Mouse (Mus musculus) kidney, embryonic 16.5 days (tissue): Measurements from ENCODE around the gene Pgc. TPM values are rescaled to one million over a fixed set of nuclear protein-coding genes. Genes with fewer than 3 reads are reported as not detected.

Source experiments
- ATAC-seq: fragments of 200-750 bp; cut with Nextera tagmentation; 2 replicates; pipeline ENCODE4 v1.8.0; 2017; ENCODE audit warnings: moderate TSS enrichment; ENCODE audit not compliant: low FRiP score, low TSS enrichment
- H3K27ac ChIP-seq: fragments of 300-500 bp; sonication (generic); 2 replicates; pipeline ENCODE4 v1.5.1; 2014; ENCODE audit warnings: low read length
- H3K27me3 ChIP-seq: fragments of 300-500 bp; sonication (generic); 2 replicates; pipeline ENCODE4 v1.6.1; 2014; ENCODE audit warnings: low read length, control low read depth, mixed read lengths; ENCODE audit not compliant: insufficient read depth
- H3K36me3 ChIP-seq: fragments of 300-500 bp; sonication (generic); 2 replicates; pipeline ENCODE4 v1.6.1; 2014; ENCODE audit warnings: low read length, control low read depth, mixed read lengths; ENCODE audit not compliant: insufficient read depth
- H3K4me1 ChIP-seq: fragments of 300-500 bp; sonication (generic); 2 replicates; pipeline ENCODE4 v1.6.1; 2014; ENCODE audit warnings: low read length, control low read depth, mixed read lengths; ENCODE audit not compliant: insufficient read depth
- H3K4me2 ChIP-seq: fragments of 300-500 bp; sonication (generic); replicated peaks from 2 replicates; pipeline ENCODE4 v1.6.1; 2014; ENCODE audit warnings: low read depth, low read length
- H3K4me3 ChIP-seq: fragments of 300-500 bp; sonication (generic); 2 replicates; pipeline ENCODE4 v1.5.1; 2014; ENCODE audit warnings: mild to moderate bottlenecking, low read length
- H3K9ac ChIP-seq: fragments of 300-500 bp; sonication (generic); replicated peaks from 2 replicates; pipeline ENCODE4 v1.6.1; 2014; ENCODE audit warnings: low read length
- H3K9me3 ChIP-seq: fragments of 300-500 bp; sonication (generic); 2 replicates; pipeline ENCODE4 v1.6.1; 2016; ENCODE audit warnings: low read length, control low read depth
- WGBS: fragments of 180-500 bp; shearing (Covaris S2); extraction: QIAGEN DNeasy Blood & Tissue Kit; methylation state at CpG from one replicate; pipeline ENCODE4 v1.1.7; 2014; 5-methylcytosine and 5-hydroxymethylcytosine counted together
- polyA plus RNA-seq: library from polyadenylated mRNA; unstranded; fragments of >200 nt; fragmentation: Nextera tagmentation; extraction: Ambion mirVana; gene quantifications from 2 replicates; pipeline ENCODE4 v1.2.1, GENCODE M21; 2015

The Pgc gene
- polyA plus RNA-seq, 1 experiment from 2014 or later, result 0.92 TPM

GRCm38 (mm10) chr17:47730633-47731575 is 4.3 kb downstream of the Pgc start:
- Histone ChIP-seq H3K36me3 (no peaks in the 10 kb centered on the region), H3K4me3 (no peak overlapping the region), H3K4me1 (peaks cover 8% of the 10 kb centered on the region), H3K27ac (no peak overlapping the region), H3K9me3 (no peaks in the 10 kb centered on the region), H3K9ac (no peak overlapping the region), H3K4me2 (no peak overlapping the region), H3K27me3 (no peaks in the 10 kb centered on the region)
- 48% methylated on average over 24 of the region's 24 CpGs for WGBS
- ATAC-seq, result peak; percentile 57; the same call in 1 of the 2 replicates

- Histone ChIP-seq H3K9me3 (no peaks in the 10 kb centered on the region), H3K36me3 (no peaks in the 10 kb centered on the region), H3K9ac (no peak overlapping the region), H3K27me3 (no peaks in the 10 kb centered on the region), H3K4me3 (no peak overlapping the region), H3K4me2 (no peak overlapping the region), H3K4me1 (peaks cover 23% of the 10 kb centered on the region), H3K27ac (no peak overlapping the region)
- no peak for ATAC-seq
- WGBS, result 65% methylated on average over 14 of the region's 14 CpGs
Measured at GRCm38 (mm10) chr17:47735553-47736100, 9.0 kb downstream of the Pgc start.

GRCm38 (mm10) chr17:47736856-47737255 is 10.2 kb downstream of the Pgc start, which contains the start of gene Tfeb:
Gene Tfeb, plus strand, starts transcription at chr17:47737030.
- Histone ChIP-seq H3K4me2 (peak within 1 kb of the TSS; percentile 77), H3K27ac (peak within 1 kb of the TSS; percentile 90), H3K4me3 (peak within 1 kb of the TSS; percentile 62), H3K27me3 (no peaks in the 10 kb centered on the region), H3K9me3 (no peaks in the 10 kb centered on the region), H3K9ac (peak within 1 kb of the TSS; percentile 71), H3K36me3 (no peaks in the 10 kb centered on the region), H3K4me1 (peaks cover 17% of the 10 kb centered on the region)
- peak; percentile 64 for ATAC-seq
- WGBS, result under 1% methylated on average over 35 of the region's 47 CpGs

- ATAC-seq, result peak; percentile 93
- H3K9ac ChIP-seq, result peak overlapping the region; percentile 71
- no peaks in the 10 kb centered on the region for H3K9me3 ChIP-seq
- peak overlapping the region; percentile 90 for H3K27ac ChIP-seq
- no peaks in the 10 kb centered on the region for H3K36me3 ChIP-seq
- H3K4me3 ChIP-seq, result peak overlapping the region; percentile 62
- no peaks in the 10 kb centered on the region for H3K27me3 ChIP-seq
- under 1% methylated on average over 41 of the region's 60 CpGs for WGBS
- H3K4me2 ChIP-seq, result peak overlapping the region; percentile 77
- H3K4me1 ChIP-seq, result peaks cover 17% of the 10 kb centered on the region
Measured at GRCm38 (mm10) chr17:47737271-47738065, 10.8 kb downstream of the Pgc start.

GRCm38 (mm10) chr17:47738066-47738878 is 11.6 kb downstream of the Pgc start:
- H3K27me3 ChIP-seq, result no peaks in the 10 kb centered on the region
- H3K4me1 ChIP-seq, result peaks cover 17% of the 10 kb centered on the region
- peak overlapping the region; percentile 71 for H3K9ac ChIP-seq
- WGBS, result under 1% methylated on average over 57 of the region's 61 CpGs
- no peaks in the 10 kb centered on the region for H3K36me3 ChIP-seq
- peak overlapping the region; percentile 77 for H3K4me2 ChIP-seq
- peak overlapping the region; percentile 62 for H3K4me3 ChIP-seq
- no peaks in the 10 kb centered on the region for H3K9me3 ChIP-seq
- H3K27ac ChIP-seq, result peak overlapping the region; percentile 90
- ATAC-seq, result peak; percentile 86

- Histone ChIP-seq H3K9ac (peak overlapping the region; percentile 71), H3K36me3 (no peaks in the 10 kb centered on the region), H3K4me1 (peaks cover 17% of the 10 kb centered on the region), H3K4me2 (peak overlapping the region; percentile 77), H3K27ac (peak overlapping the region; percentile 90), H3K9me3 (no peaks in the 10 kb centered on the region), H3K4me3 (peak overlapping the region; percentile 62), H3K27me3 (no peaks in the 10 kb centered on the region)
- WGBS, result 6% methylated on average over 20 of the region's 20 CpGs
- no peak for ATAC-seq
Measured at GRCm38 (mm10) chr17:47738879-47739798, 12.5 kb downstream of the Pgc start.

- Histone ChIP-seq H3K4me1 (peaks cover 17% of the 10 kb centered on the region), H3K27me3 (no peaks in the 10 kb centered on the region), H3K27ac (no peak overlapping the region), H3K9me3 (peaks cover 6% of the 10 kb centered on the region; the same call in 1 of the 2 replicates), H3K4me2 (no peak overlapping the region), H3K4me3 (no peak overlapping the region), H3K9ac (no peak overlapping the region), H3K36me3 (no peaks in the 10 kb centered on the region)
- 64% methylated on average over 2 of the region's 2 CpGs for WGBS
- ATAC-seq, result no peak
Measured at GRCm38 (mm10) chr17:47740186-47740585, 13.5 kb downstream of the Pgc start.

GRCm38 (mm10) chr17:47742991-47743734 is 16.5 kb downstream of the Pgc start:
- 40% methylated on average over 16 of the region's 16 CpGs for WGBS
- no peak overlapping the region for H3K4me3 ChIP-seq

More at GRCm38 (mm10) chr17:47742991-47743734, 16.5 kb downstream of the Pgc start:
- peaks cover 6% of the 10 kb centered on the region; the same call in 1 of the 2 replicates for H3K9me3 ChIP-seq
- no peak for ATAC-seq
- H3K4me1 ChIP-seq, result peaks cover 16% of the 10 kb centered on the region
- no peak overlapping the region for H3K9ac ChIP-seq
- H3K27ac ChIP-seq, result no peak overlapping the region
- no peaks in the 10 kb centered on the region for H3K36me3 ChIP-seq
- no peaks in the 10 kb centered on the region for H3K27me3 ChIP-seq
- no peak overlapping the region for H3K4me2 ChIP-seq
